Mouse (Mus musculus) frontal cortex, postnatal 36 days (tissue): ENCODE results near the gene Gimap7.

Experiments used
- DNase-seq, 2 experiments: peaks; one replicate each; pipeline ENCODE4 v3.0.0; 2022; ENCODE audit warnings: low spot score in 2 of 2

Gimap7 gene

DNA sequence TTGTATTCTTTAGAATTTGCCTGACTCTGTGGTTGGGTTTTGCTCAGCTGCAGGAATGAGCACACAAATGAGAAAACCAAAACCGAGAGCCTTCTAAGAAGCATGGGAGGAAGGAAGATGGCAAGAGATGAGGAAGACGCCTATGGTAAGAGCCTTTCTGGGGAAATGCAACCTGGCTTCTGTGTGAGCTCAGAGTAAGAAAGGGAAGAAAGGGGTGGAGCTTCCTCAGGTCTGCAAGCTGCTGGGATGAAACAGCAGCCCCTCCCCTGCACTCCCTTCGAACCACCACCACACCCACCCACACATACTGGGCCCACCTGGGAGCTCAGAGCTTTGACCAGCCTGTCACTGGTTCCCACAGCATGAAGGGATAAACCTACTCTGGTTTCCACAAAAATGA lies 22.9 kb downstream of the Gimap7 start:
- DNase-seq: no peak

GRCm38 (mm10) chr6:48741711-48742206 lies 23.3 kb downstream of the Gimap7 start:
- no peak for DNase-seq

- DNase-seq: peak; percentile 7 to 11
These were observed 24.3 kb downstream of the Gimap7 start for GRCm38 (mm10) chr6:48742422-48743351.

DNA sequence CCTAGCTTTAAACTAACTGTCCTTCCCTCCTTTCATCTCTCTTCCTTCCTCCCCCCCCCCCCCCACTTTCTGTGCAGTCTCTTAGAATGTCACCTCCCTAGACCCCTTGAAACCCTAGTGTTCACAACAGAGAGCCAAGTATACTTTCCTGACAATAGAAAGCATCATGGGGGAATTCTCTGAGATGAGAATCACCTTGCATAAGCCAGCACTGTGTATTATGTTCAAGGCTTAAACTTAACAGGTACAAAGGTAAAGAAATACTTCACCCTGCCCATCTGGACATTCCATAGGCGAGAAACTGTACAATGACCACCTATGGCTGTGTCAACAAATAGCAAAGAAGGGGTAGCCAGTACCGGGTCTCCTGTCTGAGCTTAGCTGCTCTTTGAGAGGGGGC lies 27.1 kb downstream of the Gimap7 start:
- DNase-seq: no peak

DNA sequence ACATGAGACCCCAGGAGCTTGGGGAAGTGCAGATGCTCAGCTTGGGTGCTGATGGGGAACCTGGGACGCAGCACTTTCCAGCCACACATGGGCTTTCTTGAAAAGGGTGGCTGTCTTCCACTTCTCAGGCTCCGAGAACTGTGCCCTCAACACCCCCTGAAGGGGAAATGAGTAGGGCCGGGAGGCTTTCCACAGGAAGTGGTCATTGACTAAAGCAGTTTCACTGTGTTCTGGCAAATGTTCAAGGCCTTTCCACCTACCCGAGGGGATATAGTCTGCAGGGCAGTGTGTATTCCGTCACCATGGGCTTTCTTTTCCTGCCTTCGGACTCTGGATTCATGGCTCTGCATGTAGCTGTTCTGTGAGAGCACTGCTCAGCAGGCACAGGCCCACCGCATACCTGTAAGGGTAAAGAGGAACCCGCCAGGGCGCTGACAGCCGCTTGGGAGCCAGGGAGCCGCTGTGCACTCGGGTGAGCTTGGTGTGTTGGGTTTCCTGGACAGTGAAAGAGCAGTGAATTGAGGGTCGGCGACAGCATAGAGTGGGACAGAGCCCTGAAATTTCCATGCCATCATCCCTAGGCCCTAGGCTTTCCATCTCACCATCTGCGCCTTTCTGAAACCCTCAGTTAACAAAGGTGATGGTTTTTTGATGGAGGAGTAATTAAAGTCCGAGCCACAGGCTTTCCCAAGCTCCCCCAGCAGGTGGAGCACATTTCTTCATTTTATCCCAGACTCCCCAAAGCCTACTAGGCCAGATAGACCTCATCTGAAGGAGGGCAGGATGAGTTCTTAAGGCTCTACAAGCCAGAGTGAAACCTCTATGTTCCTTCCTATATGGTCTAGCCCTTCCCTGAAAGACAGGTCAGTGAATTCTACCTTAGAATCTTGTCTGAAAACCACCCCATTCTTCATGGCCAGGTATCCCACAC lies 27.8 kb downstream of the Gimap7 start, which contains the start of gene Gimap5:
Gene Gimap5 (plus strand): TSS at position 239 of the 931 bp plus-strand sequence.
- peak; percentile 12 to 21 for DNase-seq

DNA sequence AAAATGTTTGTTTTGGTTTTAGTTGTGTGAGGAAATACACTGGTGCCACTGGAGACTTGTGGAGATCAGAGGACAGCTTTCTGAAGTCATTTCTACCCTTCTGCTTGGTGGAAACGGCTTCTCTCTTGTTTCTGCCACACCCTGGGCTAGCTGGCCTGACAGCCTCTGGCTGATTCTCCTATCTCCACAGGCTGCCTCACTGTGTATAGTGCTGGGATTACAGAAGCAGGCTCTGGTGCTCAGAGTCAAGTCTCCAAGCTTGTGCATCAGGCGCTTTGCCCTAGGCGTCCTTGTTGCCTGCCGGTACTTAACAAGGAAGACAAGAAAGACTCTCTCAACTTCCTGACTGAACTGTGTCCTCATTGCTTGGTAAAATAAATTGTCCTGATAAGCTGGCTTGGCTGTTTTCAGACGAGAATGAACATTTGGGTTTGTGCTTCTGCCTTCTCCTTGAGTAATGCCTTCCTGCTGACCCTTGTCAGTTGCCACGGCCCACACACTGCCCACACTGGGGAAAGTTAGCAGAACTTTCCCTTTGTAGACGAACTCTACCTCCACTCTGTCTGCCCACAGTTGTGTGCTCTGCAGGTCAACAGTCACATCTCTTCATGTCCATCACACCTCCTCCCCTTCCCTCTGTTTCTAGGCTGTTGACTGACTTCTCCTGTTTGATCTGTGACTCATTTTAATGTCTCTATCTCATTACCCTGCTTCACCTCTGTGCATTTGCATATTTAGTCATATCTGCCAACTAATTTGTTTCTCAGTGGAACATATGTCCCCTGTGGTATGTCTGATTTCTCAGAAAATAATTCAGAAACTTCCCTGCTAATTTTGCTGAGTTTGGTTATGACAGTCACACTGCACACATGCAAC lies 28.9 kb downstream of the Gimap7 start:
- DNase-seq: no peak

DNA sequence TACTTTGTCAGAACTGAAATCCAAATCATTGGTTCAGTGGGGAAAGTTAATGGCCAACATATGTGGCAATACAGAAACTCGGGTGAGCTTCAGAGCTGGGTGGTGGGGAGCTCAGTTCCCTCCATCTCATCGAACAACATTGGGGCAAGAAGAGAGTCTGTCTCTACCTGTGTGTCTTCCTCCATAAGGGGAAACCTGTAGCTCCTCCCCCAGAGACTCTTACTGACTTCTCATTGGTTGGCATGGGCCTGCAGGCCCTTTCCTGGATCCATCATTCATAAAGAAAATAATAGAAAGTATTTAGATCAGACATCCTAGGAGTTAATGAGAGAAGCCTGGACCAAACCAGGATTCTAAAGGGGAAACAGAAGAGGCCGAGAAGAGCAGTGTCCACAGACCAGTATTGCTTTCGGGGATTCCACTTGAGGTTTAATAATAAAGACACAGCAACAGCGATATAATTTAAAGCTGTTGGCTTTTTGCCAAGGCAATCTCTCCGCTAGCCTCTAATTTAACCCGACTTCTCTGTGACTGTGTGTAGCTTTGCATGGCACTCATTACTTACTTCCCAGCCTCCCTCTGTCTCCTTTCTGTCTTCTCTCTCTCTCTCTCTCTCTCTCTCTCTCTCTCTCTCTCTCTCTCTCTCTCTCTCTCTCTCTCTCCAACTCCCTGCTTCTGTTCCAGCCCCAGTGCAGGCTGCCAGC lies 45.3 kb downstream of the Gimap7 start:
- no peak for DNase-seq

GRCm38 (mm10) chr6:48764496-48764895 lies 46.1 kb downstream of the Gimap7 start:
- DNase-seq: no peak

GRCm38 (mm10) chr6:48768178-48768869 lies 49.9 kb downstream of the Gimap7 start:
- DNase-seq: no peak

- DNase-seq: no peak
These were observed 50.5 kb downstream of the Gimap7 start for GRCm38 (mm10) chr6:48768933-48769332.

- no peak for DNase-seq
These were observed 52.3 kb downstream of the Gimap7 start, which contains the start of gene Gimap3 for GRCm38 (mm10) chr6:48770696-48771095. Gene Gimap3 (minus strand): TSS chr6:48770851.

GRCm38 (mm10) chr6:48772030-48772429 lies 53.6 kb downstream of the Gimap7 start:
- DNase-seq: peak; percentile 76 to 80
